Mouse (Mus musculus) MN1 (cell line): ENCODE results near the gene Shq1.

Experiments
- DNase-seq: peaks from one replicate; pipeline ENCODE4 v3.0.0-alpha.2; 2016; ENCODE audit warnings: low spot score

Shq1 gene

GRCm38 (mm10) chr6:100603702-100604101 lies 67.3 kb downstream of the Shq1 start:
- DNase-seq, result no peak

- no peak for DNase-seq
Measured at GRCm38 (mm10) chr6:100601634-100602033, 69.3 kb downstream of the Shq1 start.

GRCm38 (mm10) chr6:100593857-100594256 lies 77.1 kb downstream of the Shq1 start:
- no peak for DNase-seq

- no peak for DNase-seq
Measured at GRCm38 (mm10) chr6:100592991-100593390, 78.0 kb downstream of the Shq1 start.

- DNase-seq, result no peak
Measured at GRCm38 (mm10) chr6:100590602-100591001, 80.4 kb downstream of the Shq1 start.

- DNase-seq, result no peak
Measured at GRCm38 (mm10) chr6:100588876-100589275, 82.1 kb downstream of the Shq1 start.

- no peak for DNase-seq
Measured at GRCm38 (mm10) chr6:100586758-100587157, 84.2 kb downstream of the Shq1 start.

- DNase-seq, result no peak
Measured at GRCm38 (mm10) chr6:100581951-100582350, 89.0 kb downstream of the Shq1 start.

GRCm38 (mm10) chr6:100581056-100581455 lies 89.9 kb downstream of the Shq1 start:
- no peak for DNase-seq

- no peak for DNase-seq
Measured at GRCm38 (mm10) chr6:100577590-100577989, 93.4 kb downstream of the Shq1 start.

GRCm38 (mm10) chr6:100576171-100576570 lies 94.8 kb downstream of the Shq1 start:
- DNase-seq, result no peak

GRCm38 (mm10) chr6:100566774-100567173 lies 104.2 kb downstream of the Shq1 start:
- DNase-seq, result no peak

GRCm38 (mm10) chr6:100564516-100564915 lies 106.4 kb downstream of the Shq1 start:
- no peak for DNase-seq

- peak; percentile 93 for DNase-seq
Measured at GRCm38 (mm10) chr6:100563552-100564341, 107.2 kb downstream of the Shq1 start.

- peak; percentile 76 for DNase-seq
Measured at GRCm38 (mm10) chr6:100562719-100563551, 108.0 kb downstream of the Shq1 start.

GRCm38 (mm10) chr6:100558057-100558456 lies 112.9 kb downstream of the Shq1 start:
- DNase-seq, result peak; percentile 79

- DNase-seq, result no peak
Measured at GRCm38 (mm10) chr6:100542154-100542997, 128.6 kb downstream of the Shq1 start.

- no peak for DNase-seq
Measured at GRCm38 (mm10) chr6:100539698-100540097, 131.3 kb downstream of the Shq1 start.

- DNase-seq, result no peak
Measured at GRCm38 (mm10) chr6:100538570-100538969, 132.4 kb downstream of the Shq1 start.

GRCm38 (mm10) chr6:100537987-100538386 lies 133.0 kb downstream of the Shq1 start:
- no peak for DNase-seq

- DNase-seq, result no peak
Measured at GRCm38 (mm10) chr6:100537042-100537441, 133.9 kb downstream of the Shq1 start.

- DNase-seq, result no peak
Measured at GRCm38 (mm10) chr6:100533364-100533763, 137.6 kb downstream of the Shq1 start.
